Mouse (Mus musculus) bone marrow, adult 2 months (tissue): Measurements from ENCODE around the gene Cpm. TPM values are rescaled to one million over a fixed set of nuclear protein-coding genes. Genes with fewer than 3 reads are reported as not detected.

ENCODE experiments used
- H3K27ac ChIP-seq: fragments of 200-500 bp; 2 replicates; pipeline ENCODE4 v1.5.1; 2012; ENCODE audit warnings: low read depth, mild to moderate bottlenecking, control low read depth, inconsistent platforms, low read length; ENCODE audit not compliant: control insufficient read depth, poor library complexity, insufficient read depth
- H3K4me1 ChIP-seq: fragments of 200-500 bp; 2 replicates; pipeline ENCODE4 v1.6.1; 2011; ENCODE audit warnings: low read length; ENCODE audit not compliant: control insufficient read depth, insufficient read depth
- H3K4me3 ChIP-seq: fragments of 200-500 bp; replicated peaks from 2 replicates; pipeline ENCODE3; 2011; ENCODE audit warnings: mild to moderate bottlenecking, low read depth, low read length, control low read depth; ENCODE audit not compliant: control insufficient read depth
- CTCF ChIP-seq: fragments of 200-500 bp; IDR thresholded peaks from 2 replicates; pipeline ENCODE4 v1.5.1; 2011; ENCODE audit warnings: low read length, control low read depth; ENCODE audit not compliant: control insufficient read depth, insufficient read depth
- POLR2A ChIP-seq: fragments of 200-500 bp; IDR thresholded peaks from 2 replicates; pipeline ENCODE4 v1.6.1; 2011; ENCODE audit warnings: low read depth, mild to moderate bottlenecking, control low read depth, low read length, borderline replicate concordance; ENCODE audit not compliant: control insufficient read depth
- WGBS: fragments of 180-500 bp; shearing (Covaris S2); methylation state at CpG from one replicate; pipeline ENCODE4 v1.1.7; 2018; 5-methylcytosine and 5-hydroxymethylcytosine counted together
- polyA plus RNA-seq: library from polyadenylated mRNA; stranded (reverse); fragments of >200 nt; gene quantifications from 2 replicates; pipeline ENCODE4 v1.2.4, GENCODE M21; 2011; ENCODE audit warnings: low replicate concordance; ENCODE audit not compliant: missing spikeins, insufficient read depth, insufficient read length

The Cpm gene
- polyA plus RNA-seq, 1 experiment, result 11.6 TPM

GRCm38 (mm10) chr10:117725671-117726070 is 96.4 kb downstream of the Cpm start:
- Histone ChIP-seq H3K4me3 (no peak overlapping the region), H3K4me1 (no peaks in the 10 kb centered on the region), H3K27ac (no peak overlapping the region)
- no peak for TF ChIP-seq CTCF
- 70% methylated on average over 7 of the region's 7 CpGs for WGBS

- Histone ChIP-seq H3K4me1 (no peaks in the 10 kb centered on the region), H3K4me3 (no peak overlapping the region), H3K27ac (no peak overlapping the region)
- 83% methylated on average over 4 of the region's 4 CpGs for WGBS
- TF ChIP-seq POLR2A, result no peak
- no peak for TF ChIP-seq CTCF
These were observed 97.0 kb downstream of the Cpm start for GRCm38 (mm10) chr10:117726350-117726749.

DNA sequence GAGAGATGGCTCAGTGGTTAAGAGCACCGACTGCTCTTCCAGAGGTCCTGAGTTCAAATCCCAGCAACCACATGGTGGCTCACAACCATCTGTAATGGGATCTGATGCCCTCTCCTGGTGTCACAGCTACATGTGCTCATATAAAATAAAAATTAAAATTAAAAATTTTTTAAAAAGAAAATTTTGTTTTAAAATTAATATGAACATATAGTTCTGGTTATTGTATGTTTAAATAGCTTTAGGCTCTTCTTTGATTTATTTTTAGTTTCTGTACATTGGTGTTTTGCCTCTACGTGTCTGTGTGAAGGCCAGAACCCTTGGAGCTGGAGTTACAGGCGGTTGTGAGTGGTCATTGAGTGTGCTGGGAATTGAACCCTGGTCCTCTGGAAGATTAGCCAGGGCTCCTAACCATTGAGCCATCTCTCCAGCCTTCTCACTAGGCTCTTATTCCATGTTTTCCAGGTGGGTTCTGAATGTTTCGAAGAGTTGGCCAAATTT is 97.6 kb downstream of the Cpm start:
- Histone ChIP-seq H3K27ac (no peak overlapping the region), H3K4me3 (no peak overlapping the region), H3K4me1 (no peaks in the 10 kb centered on the region; the same call in 1 of the 2 replicates)
- whole genome bisulfite sequencing, result 80% methylated on average over 4 of the region's 4 CpGs
- TF ChIP-seq POLR2A (no peak), CTCF (no peak)

GRCm38 (mm10) chr10:117727518-117728110 is 98.3 kb downstream of the Cpm start:
- TF ChIP-seq POLR2A (no peak), CTCF (no peak)
- H3K4me1 ChIP-seq, result no peaks in the 10 kb centered on the region; the same call in 1 of the 2 replicates
- H3K27ac ChIP-seq, result no peak overlapping the region
- WGBS, result 83% methylated on average over 9 of the region's 9 CpGs
- H3K4me3 ChIP-seq, result no peak overlapping the region

DNA sequence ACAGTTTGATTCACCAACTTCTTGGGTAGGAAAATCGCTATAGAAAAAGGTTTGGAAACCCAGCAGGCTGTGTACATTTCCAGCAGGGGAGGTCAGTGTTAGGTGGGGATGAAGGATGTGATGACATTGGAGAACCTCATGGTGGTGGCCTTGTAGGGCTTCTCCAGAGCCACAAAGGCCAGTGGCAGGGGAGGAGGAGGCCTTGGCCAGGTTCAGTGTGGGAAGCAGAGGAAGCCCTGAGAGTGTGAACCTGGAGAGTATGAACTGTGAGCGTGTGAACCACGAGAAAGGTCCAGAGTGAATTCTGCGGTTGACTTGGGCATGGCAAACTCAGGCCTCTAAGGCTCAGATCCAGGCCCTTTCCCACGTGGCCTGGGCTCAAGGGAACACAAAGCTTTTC is 99.3 kb downstream of the Cpm start:
- WGBS, result 78% methylated on average over 5 of the region's 5 CpGs
- TF ChIP-seq POLR2A, result no peak
- no peak for TF ChIP-seq CTCF

GRCm38 (mm10) chr10:117729139-117729814 is 100.0 kb downstream of the Cpm start:
- H3K27ac ChIP-seq, result no peak overlapping the region
- H3K4me3 ChIP-seq, result no peak overlapping the region
- WGBS, result 72% methylated on average over 11 of the region's 11 CpGs
- no peak for TF ChIP-seq CTCF
- TF ChIP-seq POLR2A, result no peak
- no peaks in the 10 kb centered on the region; the same call in 1 of the 2 replicates for H3K4me1 ChIP-seq

More for the DNA sequence above, 99.3 kb downstream of the Cpm start:
- Histone ChIP-seq H3K27ac (no peak overlapping the region), H3K4me1 (no peaks in the 10 kb centered on the region; the same call in 1 of the 2 replicates), H3K4me3 (no peak overlapping the region)

- TF ChIP-seq CTCF (no peak), POLR2A (no peak)
- no peak overlapping the region for H3K4me3 ChIP-seq
- 91% methylated on average over 7 of the region's 7 CpGs for WGBS
- no peak overlapping the region for H3K27ac ChIP-seq
- H3K4me1 ChIP-seq, result no peaks in the 10 kb centered on the region; the same call in 1 of the 2 replicates
These were observed 100.8 kb downstream of the Cpm start for GRCm38 (mm10) chr10:117730140-117730539.

- Histone ChIP-seq H3K4me3 (no peak overlapping the region), H3K4me1 (no peaks in the 10 kb centered on the region; the same call in 1 of the 2 replicates), H3K27ac (no peak overlapping the region)
- 88% methylated on average over 12 of the region's 12 CpGs for WGBS
- TF ChIP-seq POLR2A (no peak), CTCF (no peak)
These were observed 101.4 kb downstream of the Cpm start for GRCm38 (mm10) chr10:117730637-117731203.
